Mouse (Mus musculus) embryo, embryonic 10 days (tissue): Measurements from ENCODE around the gene Gm21983.

ENCODE experiments used
- DNase-seq: peaks from one replicate; pipeline ENCODE4 v3.0.0-alpha.2; 2015; ENCODE audit warnings: low spot score

Gm21983 gene

DNA sequence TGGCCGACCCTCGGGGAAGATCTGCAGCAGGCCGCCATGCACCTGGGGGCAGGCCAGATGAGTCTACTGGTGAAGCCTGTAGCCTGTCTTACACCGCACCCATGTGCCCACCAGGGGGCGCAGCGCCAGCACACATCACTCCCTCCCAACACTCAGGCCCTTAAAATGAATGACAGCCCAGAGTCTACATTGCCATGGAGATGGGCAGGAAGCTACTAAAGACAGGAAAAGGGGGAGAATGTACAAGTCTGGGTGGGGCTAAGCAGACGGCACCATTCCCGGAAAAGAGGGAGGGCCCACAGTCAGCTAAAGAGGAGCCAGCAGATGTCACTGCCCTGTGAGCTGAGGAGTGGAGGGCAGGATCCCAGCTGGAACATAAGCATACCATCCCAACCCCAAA, 21.0 kb downstream of the Gm21983 start:
- DNase-seq = peak; percentile 89

- no peak for DNase-seq
Measured at GRCm38 (mm10) chr7:27159256-27159655, 21.6 kb downstream of the Gm21983 start.

- DNase-seq = no peak
Measured at GRCm38 (mm10) chr7:27158171-27158570, 22.7 kb downstream of the Gm21983 start.

DNA sequence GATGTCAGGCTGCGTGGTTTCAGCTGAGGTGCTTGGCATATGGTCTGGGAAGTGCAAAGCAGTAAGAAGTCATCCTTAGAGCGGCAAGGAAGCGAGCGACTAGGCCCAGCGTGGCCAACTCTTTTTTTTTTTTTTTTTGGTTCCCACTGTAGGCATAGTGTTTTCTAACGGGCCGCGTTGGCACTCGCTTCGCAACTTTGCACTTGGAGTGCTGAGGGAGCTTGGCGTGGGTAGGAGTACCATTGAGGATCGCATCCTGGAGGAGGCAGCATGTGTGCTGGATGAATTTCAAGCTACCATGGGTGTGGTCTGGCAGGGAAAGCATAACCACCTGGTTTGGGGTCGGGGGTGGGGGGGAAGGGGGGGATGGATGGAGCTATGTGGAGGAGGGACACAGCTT, 24.9 kb downstream of the Gm21983 start:
- DNase-seq = no peak

DNA sequence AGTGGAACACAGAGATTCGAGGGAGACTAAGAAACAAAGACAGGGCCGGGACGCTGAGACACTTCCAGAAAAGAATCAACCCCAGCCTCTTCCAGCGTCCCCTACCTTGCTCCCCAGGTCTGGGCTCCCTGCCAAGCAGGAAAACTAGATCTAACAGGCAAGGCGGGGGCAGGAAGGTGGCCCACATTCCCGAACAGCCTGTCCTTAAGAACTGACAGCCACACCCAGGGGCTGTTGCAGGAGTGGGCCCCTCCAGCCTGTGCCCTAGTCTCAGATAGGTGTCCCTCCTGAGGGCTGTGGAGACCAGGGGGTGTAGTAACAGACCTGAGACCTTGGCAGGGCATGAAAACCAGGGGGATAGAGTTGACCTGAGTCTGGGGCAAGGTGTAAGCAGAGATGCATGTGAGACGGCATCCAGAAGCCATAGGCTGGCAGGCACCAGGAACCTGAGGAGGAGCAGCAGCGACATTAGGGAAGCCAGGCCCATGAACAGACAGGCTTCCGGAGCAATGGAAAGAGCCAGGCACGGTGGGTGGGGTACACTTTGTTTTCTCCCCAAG, 27.6 kb downstream of the Gm21983 start, which contains the start of gene Cyp2t4:
Cyp2t4 (plus strand) TSS at position 510 of the 560 bp plus-strand sequence.
- DNase-seq = no peak

- DNase-seq = no peak
Measured at GRCm38 (mm10) chr7:27136410-27136996, 44.4 kb downstream of the Gm21983 start.

- no peak for DNase-seq
Measured at GRCm38 (mm10) chr7:27133757-27134156, 47.1 kb downstream of the Gm21983 start.

- DNase-seq = no peak
Measured at GRCm38 (mm10) chr7:27133156-27133555, 47.7 kb downstream of the Gm21983 start.

DNA sequence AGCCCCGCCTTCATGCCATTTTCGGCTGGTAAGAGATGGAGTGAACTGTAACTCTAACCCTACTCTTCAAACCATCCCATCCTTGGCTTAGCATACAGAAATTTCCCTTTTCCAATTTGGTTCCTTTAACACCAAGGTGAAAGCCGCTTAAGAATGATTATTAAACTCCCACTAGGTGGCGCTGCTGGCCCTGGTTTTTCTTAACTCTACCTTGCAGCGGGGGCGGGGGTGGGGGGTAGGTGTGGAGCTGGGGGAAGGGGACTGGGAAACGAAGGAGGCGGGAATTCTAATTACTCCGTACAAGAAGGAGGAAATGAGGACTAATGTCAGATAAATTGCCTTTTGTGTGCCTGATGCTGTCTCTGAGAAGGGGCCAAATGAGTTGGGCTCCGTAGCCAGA, 48.3 kb downstream of the Gm21983 start:
- peak; percentile 63 for DNase-seq

DNA sequence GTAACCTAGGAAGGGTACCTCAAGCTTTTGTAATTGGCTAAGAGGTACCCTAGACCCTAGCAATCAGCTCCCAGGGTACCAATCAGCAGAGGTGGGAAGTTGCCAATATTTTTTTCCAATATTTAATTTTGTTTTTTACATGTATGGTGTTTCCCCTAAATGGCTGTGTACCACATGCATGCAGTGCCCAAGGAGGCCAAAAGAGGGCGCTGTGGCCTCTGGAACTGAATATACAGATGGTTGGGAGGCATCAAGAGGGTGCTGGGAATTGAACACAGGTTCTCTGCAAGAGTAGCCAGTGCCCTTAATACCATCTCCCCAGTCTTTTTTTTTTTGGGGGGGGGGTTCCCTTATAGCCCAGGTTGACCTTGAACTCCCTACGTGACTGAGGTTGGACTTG, 49.5 kb downstream of the Gm21983 start:
- DNase-seq = no peak

- DNase-seq = no peak
Measured at GRCm38 (mm10) chr7:27130521-27131370, 50.1 kb downstream of the Gm21983 start.

DNA sequence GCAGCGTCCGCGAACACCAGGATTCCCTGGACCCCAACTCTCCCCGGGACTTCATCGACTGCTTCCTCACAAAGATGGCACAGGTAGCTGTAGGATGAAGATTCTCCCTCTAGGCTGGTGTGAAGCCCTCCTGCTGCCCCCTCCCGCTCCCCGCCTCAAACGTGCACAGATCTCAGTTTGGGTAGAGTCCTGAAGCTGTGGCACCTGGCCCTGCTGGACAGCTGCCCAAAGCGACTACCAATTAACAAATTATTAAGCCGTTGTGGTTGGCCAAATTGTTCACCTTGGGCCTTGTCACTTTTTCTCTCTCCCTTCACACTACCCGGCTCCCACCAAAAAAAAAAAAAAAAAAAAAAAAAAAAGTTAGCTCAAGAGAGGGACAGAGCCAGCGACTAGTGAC, 51.1 kb downstream of the Gm21983 start:
- DNase-seq = no peak

DNA sequence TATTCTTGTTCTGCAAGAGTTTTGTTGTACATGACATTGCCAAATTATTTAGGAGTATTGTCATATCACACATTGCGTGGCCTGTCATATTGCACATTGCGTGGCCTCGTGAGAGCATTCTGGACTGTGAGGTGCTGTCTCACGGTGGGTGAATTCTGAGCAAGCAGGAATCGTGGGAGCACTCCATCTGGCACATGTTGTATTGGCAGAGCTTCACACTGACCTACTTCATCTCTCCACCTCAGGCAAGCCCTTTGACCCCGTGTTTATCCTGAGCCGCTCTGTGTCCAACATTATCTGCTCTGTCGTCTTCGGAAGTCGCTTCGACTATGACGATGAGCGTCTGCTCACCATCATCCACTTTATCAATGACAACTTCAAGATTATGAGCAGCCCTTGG, 51.9 kb downstream of the Gm21983 start:
- DNase-seq = no peak

GRCm38 (mm10) chr7:27128162-27128561, 52.7 kb downstream of the Gm21983 start:
- DNase-seq = peak; percentile 65

GRCm38 (mm10) chr7:27124969-27125368, 55.9 kb downstream of the Gm21983 start:
- no peak for DNase-seq

GRCm38 (mm10) chr7:27124305-27124832, 56.5 kb downstream of the Gm21983 start:
- DNase-seq = no peak

GRCm38 (mm10) chr7:27119676-27120075, 61.2 kb downstream of the Gm21983 start, which contains the start of gene Cyp2f2:
Gene Cyp2f2 (plus strand): TSS chr7:27119909.
- DNase-seq = no peak
